Mouse (Mus musculus) heart, embryonic 11.5 days (tissue): ENCODE data around the gene Crls1. TPM values are rescaled to one million over a fixed set of nuclear protein-coding genes. Genes with fewer than 3 reads are reported as not detected.

Experiments used
- ATAC-seq: fragments of 200-750 bp; cut with Nextera tagmentation; replicated peaks from 2 replicates; pipeline ENCODE4 v1.8.0; 2017; ENCODE audit warnings: moderate library complexity; ENCODE audit not compliant: insufficient number of reproducible peaks, low FRiP score, low TSS enrichment
- H3K27ac ChIP-seq: fragments of 300-500 bp; sonication (generic); 2 replicates; pipeline ENCODE4 v1.5.1; 2014; ENCODE audit warnings: mild to moderate bottlenecking, low read depth, low read length
- H3K27me3 ChIP-seq: fragments of 300-500 bp; sonication (generic); 2 replicates; pipeline ENCODE4 v1.6.1; 2014; ENCODE audit warnings: mild to moderate bottlenecking, low read length, mixed read lengths; ENCODE audit not compliant: control insufficient read depth, insufficient read depth
- H3K36me3 ChIP-seq: fragments of 300-500 bp; sonication (generic); 2 replicates; pipeline ENCODE4 v1.6.1; 2014; ENCODE audit warnings: mild to moderate bottlenecking, low read length, moderate library complexity, mixed read lengths; ENCODE audit not compliant: control insufficient read depth, insufficient read depth
- H3K4me1 ChIP-seq: fragments of 300-500 bp; sonication (generic); 2 replicates; pipeline ENCODE4 v1.6.1; 2014; ENCODE audit warnings: low read length; ENCODE audit not compliant: control insufficient read depth, insufficient read depth
- H3K4me2 ChIP-seq: fragments of 300-500 bp; sonication (generic); 2 replicates; pipeline ENCODE4 v1.6.1; 2014; ENCODE audit warnings: mild to moderate bottlenecking, moderate library complexity
- H3K4me3 ChIP-seq: fragments of 300-500 bp; sonication (generic); 2 replicates; pipeline ENCODE4 v1.5.1; 2014; ENCODE audit warnings: low read depth, low read length
- H3K9ac ChIP-seq: fragments of 300-500 bp; sonication (generic); 2 replicates; pipeline ENCODE4 v1.6.1; 2014; ENCODE audit warnings: mild to moderate bottlenecking, low read depth, low read length, moderate library complexity
- H3K9me3 ChIP-seq: fragments of 300-500 bp; sonication (generic); replicated peaks from 2 replicates; pipeline ENCODE4 v1.6.1; 2016; ENCODE audit warnings: low read length; ENCODE audit not compliant: control insufficient read depth
- WGBS: fragments of 180-500 bp; shearing (Covaris S2); extraction: QIAGEN DNeasy Blood & Tissue Kit; methylation state at CpG from one replicate; pipeline ENCODE4 v1.1.7; 2014; ENCODE audit not compliant: insufficient replicate concordance; 5-methylcytosine and 5-hydroxymethylcytosine counted together
- polyA plus RNA-seq: library from polyadenylated mRNA; unstranded; fragments of >200 nt; fragmentation: Nextera tagmentation; extraction: Ambion mirVana; gene quantifications from 2 replicates; pipeline ENCODE4 v1.2.1, GENCODE M21; 2014

Crls1 gene
- polyA plus RNA-seq, 1 experiment from 2014 or later, result 18.7 TPM

GRCm38 (mm10) chr2:132901636-132902035 is 55.2 kb downstream of the Crls1 start:
- no peaks in the 10 kb centered on the region for H3K4me1 ChIP-seq
- no peaks in the 10 kb centered on the region for H3K36me3 ChIP-seq
- H3K9ac ChIP-seq, result no peak overlapping the region
- ATAC-seq, result no peak
- no peak overlapping the region for H3K4me3 ChIP-seq
- H3K4me2 ChIP-seq, result no peak overlapping the region
- no peaks in the 10 kb centered on the region for H3K27me3 ChIP-seq
- 64% methylated on average over 4 of the region's 4 CpGs for WGBS
- H3K27ac ChIP-seq, result no peak overlapping the region
- no peaks in the 10 kb centered on the region for H3K9me3 ChIP-seq

- no peak overlapping the region for H3K4me2 ChIP-seq
- no peak overlapping the region for H3K27ac ChIP-seq
- ATAC-seq, result no peak
- H3K9me3 ChIP-seq, result no peaks in the 10 kb centered on the region
- H3K36me3 ChIP-seq, result no peaks in the 10 kb centered on the region
- 69% methylated on average over 4 of the region's 4 CpGs for WGBS
- H3K9ac ChIP-seq, result no peak overlapping the region
- no peaks in the 10 kb centered on the region for H3K4me1 ChIP-seq
- H3K27me3 ChIP-seq, result no peaks in the 10 kb centered on the region
- H3K4me3 ChIP-seq, result no peak overlapping the region
Measured at GRCm38 (mm10) chr2:132902056-132902455, 55.6 kb downstream of the Crls1 start.

- H3K4me2 ChIP-seq, result no peak overlapping the region
- H3K27ac ChIP-seq, result no peak overlapping the region
- no peak for ATAC-seq
- WGBS, result 32% methylated on average over 3 of the region's 3 CpGs
- no peaks in the 10 kb centered on the region for H3K36me3 ChIP-seq
- H3K27me3 ChIP-seq, result no peaks in the 10 kb centered on the region
- H3K4me3 ChIP-seq, result no peak overlapping the region
- no peaks in the 10 kb centered on the region for H3K4me1 ChIP-seq
- no peak overlapping the region for H3K9ac ChIP-seq
- no peaks in the 10 kb centered on the region for H3K9me3 ChIP-seq
Measured at GRCm38 (mm10) chr2:132903498-132903897, 57.0 kb downstream of the Crls1 start.

GRCm38 (mm10) chr2:132904961-132905360 is 58.5 kb downstream of the Crls1 start:
- no peak for ATAC-seq
- no peaks in the 10 kb centered on the region for H3K27me3 ChIP-seq
- WGBS, result 55% methylated on average over 2 of the region's 2 CpGs
- H3K4me2 ChIP-seq, result no peak overlapping the region
- no peaks in the 10 kb centered on the region for H3K4me1 ChIP-seq
- no peak overlapping the region for H3K27ac ChIP-seq
- no peak overlapping the region for H3K9ac ChIP-seq
- H3K9me3 ChIP-seq, result no peaks in the 10 kb centered on the region
- H3K4me3 ChIP-seq, result no peak overlapping the region
- no peaks in the 10 kb centered on the region for H3K36me3 ChIP-seq

GRCm38 (mm10) chr2:132906763-132907162 is 60.3 kb downstream of the Crls1 start:
- 23% methylated on average over 8 of the region's 8 CpGs for WGBS
- Histone ChIP-seq H3K9me3 (no peaks in the 10 kb centered on the region), H3K27me3 (no peaks in the 10 kb centered on the region), H3K27ac (no peak overlapping the region), H3K4me2 (no peak overlapping the region), H3K9ac (no peak overlapping the region), H3K4me3 (no peak overlapping the region), H3K36me3 (no peaks in the 10 kb centered on the region), H3K4me1 (no peaks in the 10 kb centered on the region)
- no peak for ATAC-seq

GRCm38 (mm10) chr2:132914785-132915184 is 68.3 kb downstream of the Crls1 start:
- H3K27me3 ChIP-seq, result no peaks in the 10 kb centered on the region

More at GRCm38 (mm10) chr2:132914785-132915184, 68.3 kb downstream of the Crls1 start:
- Histone ChIP-seq H3K27ac (no peak overlapping the region), H3K36me3 (no peaks in the 10 kb centered on the region), H3K4me2 (no peak overlapping the region), H3K4me3 (no peak overlapping the region), H3K9me3 (no peaks in the 10 kb centered on the region), H3K4me1 (no peaks in the 10 kb centered on the region), H3K9ac (no peak overlapping the region)
- 74% methylated on average over 1 of the region's 1 CpGs for WGBS
- ATAC-seq, result no peak

Other genes with a start within 250 kb of the Crls1 start
- 15.3 and 18.0 TPM in 2 replicates for gene Shld1, start 159.7 kb upstream of the Crls1 start, polyA plus RNA-seq
- 0.19 and 0.51 TPM in 2 replicates for gene Chgb, start 65.4 kb upstream of the Crls1 start, polyA plus RNA-seq
- 24.4 and 26.5 TPM in 2 replicates for gene Trmt6, start 30.6 kb upstream of the Crls1 start, polyA plus RNA-seq
- 13.9 and 14.7 TPM in 2 replicates for gene Mcm8, start 30.5 kb upstream of the Crls1 start, polyA plus RNA-seq
- 17.9 and 22.5 TPM in 2 replicates for gene Lrrn4, start 34.2 kb downstream of the Crls1 start, polyA plus RNA-seq
- gene Fermt1, start 99.2 kb downstream of the Crls1 start, polyA plus RNA-seq, result 0.44 and 1.5 TPM in 2 replicates